Mouse (Mus musculus) lung, adult 2 months (tissue): Measurements from ENCODE around the gene Trpm8. TPM values are rescaled to one million over a fixed set of nuclear protein-coding genes. Genes with fewer than 3 reads are reported as not detected.

Experiments
- DNase-seq: peaks from one replicate; pipeline ENCODE4 v3.0.0; 2022
- H3K4me1 ChIP-seq: fragments of 200-500 bp; 2 replicates; pipeline ENCODE4 v1.6.1; 2011; ENCODE audit warnings: low read length; ENCODE audit not compliant: control insufficient read depth, insufficient read depth
- H3K4me3 ChIP-seq: fragments of 200-500 bp; replicated peaks from 2 replicates; pipeline ENCODE3; 2011; ENCODE audit warnings: low read depth, mild to moderate bottlenecking, control low read depth, low read length; ENCODE audit errors: extremely low read depth
- CTCF ChIP-seq: fragments of 200-500 bp; IDR thresholded peaks from 2 replicates; pipeline ENCODE4 v1.5.1; 2011; ENCODE audit warnings: mild to moderate bottlenecking, low read length, control low read depth; ENCODE audit not compliant: insufficient read depth
- POLR2A ChIP-seq: fragments of 200-500 bp; IDR thresholded peaks from 2 replicates; pipeline ENCODE4 v1.6.1; 2011; ENCODE audit warnings: low read depth, mild to moderate bottlenecking, control low read depth, low read length, borderline replicate concordance; ENCODE audit errors: extremely low read depth
- WGBS: fragments of 180-500 bp; shearing (Covaris S2); methylation state at CpG from one replicate; pipeline ENCODE4 v1.1.7; 2018; 5-methylcytosine and 5-hydroxymethylcytosine counted together
- polyA plus RNA-seq: library from polyadenylated mRNA; depleted of rRNA; stranded (reverse); fragments of >200 nt; gene quantifications from 2 replicates; pipeline ENCODE4 v1.2.3, GENCODE M21; 2012

The Trpm8 gene
- polyA plus RNA-seq, 1 experiment, result not detected

- TF ChIP-seq POLR2A, result no peak
- no peak for TF ChIP-seq CTCF
Observed at GRCm38 (mm10) chr1:88304261-88304985, 27.0 kb downstream of the Trpm8 start.

DNA sequence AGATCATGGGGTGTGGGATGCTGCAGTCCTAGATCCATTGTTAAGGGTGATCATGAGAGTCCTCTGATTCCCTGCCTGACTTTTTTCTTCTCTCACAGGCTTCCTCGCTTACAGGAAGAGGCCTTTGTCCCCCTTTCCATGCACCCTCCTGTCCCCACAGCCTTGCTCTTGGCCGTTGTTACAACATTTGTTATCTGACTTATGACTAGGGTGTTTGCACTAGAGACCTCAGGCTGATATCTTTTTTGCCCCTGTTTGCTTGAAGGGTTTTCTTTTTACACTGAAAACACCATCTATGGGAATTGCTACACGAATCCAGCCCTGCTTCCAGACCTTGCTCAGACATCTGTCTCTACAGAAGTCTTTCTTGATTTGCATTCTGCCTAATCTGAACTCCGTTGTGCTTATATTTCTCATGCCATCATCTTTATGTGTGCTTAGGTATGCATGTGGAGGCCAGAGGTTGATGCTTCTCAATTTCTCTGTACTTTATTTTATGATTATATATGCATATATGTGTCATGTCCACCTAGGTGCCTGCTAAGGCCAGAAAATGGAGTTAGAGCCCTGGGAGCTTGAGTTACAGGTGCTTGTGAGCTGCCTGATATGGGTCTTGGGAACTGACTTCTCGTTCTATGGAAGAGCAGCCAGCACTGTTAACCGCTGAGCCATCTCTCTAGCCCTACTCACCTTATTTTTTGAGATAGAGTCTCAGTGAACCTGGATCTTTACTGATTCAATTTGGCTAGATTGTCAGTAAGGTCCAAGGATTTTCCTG lies 27.7 kb downstream of the Trpm8 start:
- no peak overlapping the region for H3K4me3 ChIP-seq
- WGBS, result 35% methylated on average over 6 of the region's 6 CpGs
- DNase-seq, result no peak
- no peaks in the 10 kb centered on the region for H3K4me1 ChIP-seq
- no peak for TF ChIP-seq POLR2A
- TF ChIP-seq CTCF, result no peak

More at GRCm38 (mm10) chr1:88304261-88304985, 27.0 kb downstream of the Trpm8 start:
- no peak for DNase-seq
- no peaks in the 10 kb centered on the region for H3K4me1 ChIP-seq
- 57% methylated on average over 8 of the region's 8 CpGs for WGBS
- H3K4me3 ChIP-seq, result no peak overlapping the region

- WGBS, result 50% methylated on average over 1 of the region's 1 CpGs
- DNase-seq, result no peak
- H3K4me1 ChIP-seq, result no peaks in the 10 kb centered on the region
- H3K4me3 ChIP-seq, result no peak overlapping the region
- TF ChIP-seq CTCF (no peak), POLR2A (no peak)
Observed at GRCm38 (mm10) chr1:88306543-88306942, 29.1 kb downstream of the Trpm8 start.

GRCm38 (mm10) chr1:88307180-88307579 lies 29.7 kb downstream of the Trpm8 start:
- no peak for TF ChIP-seq POLR2A
- no peak for TF ChIP-seq CTCF
- 64% methylated on average over 12 of the region's 12 CpGs for WGBS
- H3K4me3 ChIP-seq, result no peak overlapping the region
- no peaks in the 10 kb centered on the region for H3K4me1 ChIP-seq
- no peak for DNase-seq

DNA sequence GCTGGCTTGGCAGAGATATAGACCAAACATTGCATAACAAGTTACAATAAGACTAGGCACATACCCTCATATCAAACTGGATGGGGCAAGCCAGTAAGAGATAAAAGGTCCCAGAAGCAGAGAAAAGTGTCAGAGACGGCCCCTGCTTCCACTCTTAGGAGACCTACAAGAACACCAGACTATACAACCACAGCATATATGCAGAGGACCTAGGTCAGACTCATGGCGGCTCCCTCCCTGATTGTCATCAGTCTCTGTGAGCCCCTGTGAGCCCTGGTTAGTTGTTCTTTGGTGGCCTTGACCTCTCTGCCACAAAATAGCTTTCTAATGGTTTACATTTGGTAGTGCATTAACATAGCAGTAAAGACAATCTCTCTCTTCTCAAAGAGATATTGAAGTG lies 31.6 kb downstream of the Trpm8 start:
- Histone ChIP-seq H3K4me3 (no peak overlapping the region), H3K4me1 (no peaks in the 10 kb centered on the region)
- no peak for DNase-seq
- no peak for TF ChIP-seq POLR2A
- TF ChIP-seq CTCF, result no peak
- WGBS, result 44% methylated on average over 2 of the region's 2 CpGs

DNA sequence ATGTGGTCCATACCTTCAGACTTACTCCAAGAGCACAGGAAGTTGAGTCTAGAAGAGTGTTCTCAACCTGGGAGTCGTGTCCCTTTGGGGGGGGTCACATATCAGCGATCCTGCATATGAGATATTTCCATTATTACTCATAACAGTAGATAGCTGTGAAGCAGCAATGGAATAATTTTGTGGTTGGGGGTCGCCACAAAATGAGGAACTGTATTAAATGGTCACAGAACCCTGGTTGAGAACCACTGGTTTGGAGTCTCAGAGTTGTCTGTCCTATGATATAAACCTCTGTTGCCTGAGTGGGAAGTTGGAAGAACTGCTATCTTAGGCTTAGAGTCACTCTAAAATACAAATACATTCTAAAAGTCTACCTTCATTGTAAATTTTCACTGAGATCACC lies 32.4 kb downstream of the Trpm8 start:
- Histone ChIP-seq H3K4me1 (no peaks in the 10 kb centered on the region), H3K4me3 (no peak overlapping the region)
- 42% methylated on average over 3 of the region's 3 CpGs for WGBS
- no peak for TF ChIP-seq POLR2A
- no peak for TF ChIP-seq CTCF
- DNase-seq, result no peak

GRCm38 (mm10) chr1:88310349-88310748 lies 32.9 kb downstream of the Trpm8 start:
- H3K4me3 ChIP-seq, result no peak overlapping the region
- TF ChIP-seq POLR2A (no peak), CTCF (no peak)
- WGBS, result 65% methylated on average over 3 of the region's 3 CpGs
- H3K4me1 ChIP-seq, result no peaks in the 10 kb centered on the region
- no peak for DNase-seq

DNA sequence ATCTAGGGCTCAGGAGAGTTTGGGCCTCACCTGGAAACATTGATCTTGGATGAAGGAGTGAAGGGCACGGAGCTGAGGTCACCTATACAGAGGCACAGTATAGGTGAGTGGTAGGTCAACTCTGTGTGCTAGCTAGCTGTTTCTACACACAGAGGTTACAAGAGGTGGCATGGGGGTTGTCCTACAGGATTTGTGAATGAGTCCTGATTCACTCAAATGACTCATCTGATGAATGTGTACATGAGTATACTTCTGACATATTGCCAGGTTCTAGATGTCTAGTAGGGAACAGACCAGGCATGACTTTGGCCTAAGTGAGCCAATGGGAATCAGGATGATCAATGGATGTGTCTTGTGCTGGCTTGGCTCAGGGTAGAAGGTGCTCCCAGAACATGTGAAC lies 39.8 kb downstream of the Trpm8 start:
- H3K4me1 ChIP-seq, result no peaks in the 10 kb centered on the region
- DNase-seq, result no peak

DNA sequence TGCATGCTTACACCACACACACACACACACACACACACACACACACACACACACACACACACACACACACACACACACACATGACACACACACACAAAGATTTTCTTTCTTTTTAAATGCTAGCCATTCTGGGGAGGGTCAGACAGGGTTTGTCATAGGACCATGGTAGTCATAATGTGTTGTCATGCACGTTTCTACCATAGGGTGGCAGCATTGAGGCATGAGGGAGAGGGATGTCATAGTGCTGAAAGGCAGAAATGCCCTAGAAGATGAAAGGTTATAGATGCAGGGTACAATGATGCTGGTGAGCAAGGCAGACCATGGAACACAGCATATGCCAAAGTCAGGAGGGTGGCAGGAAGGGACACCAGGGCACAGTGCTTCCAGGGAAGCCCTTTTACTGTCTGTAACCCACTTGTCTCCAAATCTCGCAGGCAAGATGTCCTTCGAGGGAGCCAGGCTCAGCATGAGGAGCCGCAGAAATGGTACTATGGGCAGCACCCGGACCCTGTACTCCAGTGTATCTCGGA lies 41.1 kb downstream of the Trpm8 start:
- TF ChIP-seq POLR2A, result no peak
- TF ChIP-seq CTCF, result peak; percentile 32; the same call in 1 of the 2 replicates
- DNase-seq, result peak; percentile 54
- 74% methylated on average over 6 of the region's 6 CpGs for WGBS
- Histone ChIP-seq H3K4me3 (no peak overlapping the region), H3K4me1 (no peaks in the 10 kb centered on the region)

More for the DNA sequence above, 39.8 kb downstream of the Trpm8 start:
- no peak overlapping the region for H3K4me3 ChIP-seq
- TF ChIP-seq POLR2A, result no peak
- TF ChIP-seq CTCF, result no peak
- WGBS, result 53% methylated on average over 1 of the region's 1 CpGs

DNA sequence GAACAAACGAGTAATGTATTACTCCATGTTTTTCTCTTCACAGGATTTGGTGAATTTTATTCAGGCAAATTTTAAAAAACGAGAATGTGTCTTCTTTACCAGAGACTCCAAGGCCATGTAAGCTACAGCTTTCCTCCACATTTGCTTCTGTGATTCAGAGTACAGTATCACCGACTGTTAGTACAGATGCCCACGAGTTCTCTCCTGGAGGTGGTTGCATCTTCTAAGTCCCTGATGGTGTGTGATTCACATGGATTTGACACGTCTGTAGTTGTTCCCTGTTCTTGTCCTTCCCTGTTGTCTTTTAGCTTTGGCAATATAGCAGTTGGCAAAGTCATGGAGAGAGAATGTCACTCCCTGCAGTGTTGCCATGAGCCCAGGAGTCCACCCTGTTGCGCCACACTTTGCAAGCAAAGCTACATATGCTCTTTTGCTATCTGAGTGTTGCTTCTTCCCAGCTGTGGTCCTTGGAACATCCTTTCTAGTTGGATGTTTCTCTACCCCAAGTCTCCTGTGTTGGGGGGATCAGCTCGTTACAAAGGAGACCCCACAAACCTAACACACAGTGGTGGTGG lies 43.4 kb downstream of the Trpm8 start:
- H3K4me3 ChIP-seq, result no peak overlapping the region
- H3K4me1 ChIP-seq, result no peaks in the 10 kb centered on the region
- TF ChIP-seq POLR2A, result no peak
- TF ChIP-seq CTCF, result no peak
- no peak for DNase-seq
- 66% methylated on average over 7 of the region's 7 CpGs for WGBS
